Mouse (Mus musculus): ENCODE results near the gene Olfr1018. TPM values are rescaled to one million over a fixed set of nuclear protein-coding genes. Genes with fewer than 3 reads are reported as not detected.

The Olfr1018 gene
- total and polyA plus RNA-seq, 3 experiments, result not detected

Other genes with a start within 250 kb of the Olfr1018 start
Only the 20 nearest of the 27 such genes appear.
- not detected in 2 replicates for gene Olfr1002, start 167.8 kb upstream of the Olfr1018 start, total RNA-seq (2012; rRNA removed)
- not detected in 2 replicates for gene Olfr1002, start 167.8 kb upstream of the Olfr1018 start, total RNA-seq (2014; rRNA removed)
- gene Olfr1002, start 167.8 kb upstream of the Olfr1018 start, polyA plus RNA-seq (2012; ENCODE audit: insufficient read length, low read depth), result not detected in 2 replicates
- gene Olfr154, start 154.0 kb upstream of the Olfr1018 start, total RNA-seq (2012; rRNA removed), result not detected in 2 replicates
- gene Olfr154, start 154.0 kb upstream of the Olfr1018 start, total RNA-seq (2014; rRNA removed), result not detected in 2 replicates
- gene Olfr154, start 154.0 kb upstream of the Olfr1018 start, polyA plus RNA-seq (2012; ENCODE audit: insufficient read length, low read depth), result not detected in 2 replicates
- not detected in 2 replicates for gene Olfr1006, start 139.7 kb upstream of the Olfr1018 start, total RNA-seq (2012; rRNA removed)
- gene Olfr1006, start 139.7 kb upstream of the Olfr1018 start, total RNA-seq (2014; rRNA removed), result not detected in 2 replicates
- gene Olfr1006, start 139.7 kb upstream of the Olfr1018 start, polyA plus RNA-seq (2012; ENCODE audit: insufficient read length, low read depth), result not detected in 2 replicates
- not detected in 2 replicates for gene Olfr1008, start 129.0 kb upstream of the Olfr1018 start, total RNA-seq (2012; rRNA removed)
- gene Olfr1008, start 129.0 kb upstream of the Olfr1018 start, total RNA-seq (2014; rRNA removed), result not detected in 2 replicates
- not detected in 2 replicates for gene Olfr1008, start 129.0 kb upstream of the Olfr1018 start, polyA plus RNA-seq (2012; ENCODE audit: insufficient read length, low read depth)
- gene Olfr1009, start 103.1 kb upstream of the Olfr1018 start, total RNA-seq (2012; rRNA removed), result not detected in 2 replicates
- not detected in 2 replicates for gene Olfr1009, start 103.1 kb upstream of the Olfr1018 start, total RNA-seq (2014; rRNA removed)
- not detected in 2 replicates for gene Olfr1009, start 103.1 kb upstream of the Olfr1018 start, polyA plus RNA-seq (2012; ENCODE audit: insufficient read length, low read depth)
- gene Olfr1012, start 55.7 kb upstream of the Olfr1018 start, total RNA-seq (2012; rRNA removed), result not detected in 2 replicates
- gene Olfr1012, start 55.7 kb upstream of the Olfr1018 start, total RNA-seq (2014; rRNA removed), result not detected in 2 replicates
- gene Olfr1012, start 55.7 kb upstream of the Olfr1018 start, polyA plus RNA-seq (2012; ENCODE audit: insufficient read length, low read depth), result not detected in 2 replicates
- not detected in 2 replicates for gene Olfr1013, start 51.4 kb upstream of the Olfr1018 start, total RNA-seq (2012; rRNA removed)
- gene Olfr1013, start 51.4 kb upstream of the Olfr1018 start, total RNA-seq (2014; rRNA removed), result not detected in 2 replicates
- not detected in 2 replicates for gene Olfr1013, start 51.4 kb upstream of the Olfr1018 start, polyA plus RNA-seq (2012; ENCODE audit: insufficient read length, low read depth)
- not detected in 2 replicates for gene Olfr1014, start 45.8 kb upstream of the Olfr1018 start, total RNA-seq (2012; rRNA removed)
- not detected in 2 replicates for gene Olfr1014, start 45.8 kb upstream of the Olfr1018 start, total RNA-seq (2014; rRNA removed)
- not detected in 2 replicates for gene Olfr1014, start 45.8 kb upstream of the Olfr1018 start, polyA plus RNA-seq (2012; ENCODE audit: insufficient read length, low read depth)
- not detected in 2 replicates for gene Olfr1015, start 36.5 kb upstream of the Olfr1018 start, total RNA-seq (2012; rRNA removed)
- not detected in 2 replicates for gene Olfr1015, start 36.5 kb upstream of the Olfr1018 start, total RNA-seq (2014; rRNA removed)
- not detected in 2 replicates for gene Olfr1015, start 36.5 kb upstream of the Olfr1018 start, polyA plus RNA-seq (2012; ENCODE audit: insufficient read length, low read depth)
- gene Olfr1016, start 15.9 kb upstream of the Olfr1018 start, total RNA-seq (2012; rRNA removed), result not detected in 2 replicates
- gene Olfr1016, start 15.9 kb upstream of the Olfr1018 start, total RNA-seq (2014; rRNA removed), result not detected in 2 replicates
- not detected in 2 replicates for gene Olfr1016, start 15.9 kb upstream of the Olfr1018 start, polyA plus RNA-seq (2012; ENCODE audit: insufficient read length, low read depth)
- gene Olfr1019, start 27.0 kb downstream of the Olfr1018 start, total RNA-seq (2012; rRNA removed), result not detected in 2 replicates
- not detected in 2 replicates for gene Olfr1019, start 27.0 kb downstream of the Olfr1018 start, total RNA-seq (2014; rRNA removed)
- gene Olfr1019, start 27.0 kb downstream of the Olfr1018 start, polyA plus RNA-seq (2012; ENCODE audit: insufficient read length, low read depth), result not detected in 2 replicates
- gene Olfr1020, start 28.6 kb downstream of the Olfr1018 start, total RNA-seq (2012; rRNA removed), result not detected in 2 replicates
- gene Olfr1020, start 28.6 kb downstream of the Olfr1018 start, total RNA-seq (2014; rRNA removed), result not detected in 2 replicates
- gene Olfr1020, start 28.6 kb downstream of the Olfr1018 start, polyA plus RNA-seq (2012; ENCODE audit: insufficient read length, low read depth), result not detected in 2 replicates
- gene Olfr1022, start 50.1 kb downstream of the Olfr1018 start, total RNA-seq (2012; rRNA removed), result not detected in 2 replicates
- not detected in 2 replicates for gene Olfr1022, start 50.1 kb downstream of the Olfr1018 start, total RNA-seq (2014; rRNA removed)
- not detected in 2 replicates for gene Olfr1022, start 50.1 kb downstream of the Olfr1018 start, polyA plus RNA-seq (2012; ENCODE audit: insufficient read length, low read depth)
- not detected in 2 replicates for gene Olfr1023, start 67.2 kb downstream of the Olfr1018 start, total RNA-seq (2012; rRNA removed)
- not detected in 2 replicates for gene Olfr1023, start 67.2 kb downstream of the Olfr1018 start, total RNA-seq (2014; rRNA removed)
- gene Olfr1023, start 67.2 kb downstream of the Olfr1018 start, polyA plus RNA-seq (2012; ENCODE audit: insufficient read length, low read depth), result not detected in 2 replicates
- not detected in 2 replicates for gene Olfr1024, start 86.6 kb downstream of the Olfr1018 start, total RNA-seq (2012; rRNA removed)
- not detected in 2 replicates for gene Olfr1024, start 86.6 kb downstream of the Olfr1018 start, total RNA-seq (2014; rRNA removed)
- gene Olfr1024, start 86.6 kb downstream of the Olfr1018 start, polyA plus RNA-seq (2012; ENCODE audit: insufficient read length, low read depth), result not detected in 2 replicates
- gene Olfr1025-ps1, start 96.7 kb downstream of the Olfr1018 start, total RNA-seq (2012; rRNA removed), result not detected in 2 replicates
- gene Olfr1025-ps1, start 96.7 kb downstream of the Olfr1018 start, total RNA-seq (2014; rRNA removed), result not detected in 2 replicates
- gene Olfr1025-ps1, start 96.7 kb downstream of the Olfr1018 start, polyA plus RNA-seq (2012; ENCODE audit: insufficient read length, low read depth), result not detected in 2 replicates
- gene Olfr1026, start 103.1 kb downstream of the Olfr1018 start, total RNA-seq (2012; rRNA removed), result not detected in 2 replicates
- gene Olfr1026, start 103.1 kb downstream of the Olfr1018 start, total RNA-seq (2014; rRNA removed), result not detected in 2 replicates
- not detected in 2 replicates for gene Olfr1026, start 103.1 kb downstream of the Olfr1018 start, polyA plus RNA-seq (2012; ENCODE audit: insufficient read length, low read depth)
- not detected in 2 replicates for gene Olfr1028, start 132.0 kb downstream of the Olfr1018 start, total RNA-seq (2012; rRNA removed)
- not detected in 2 replicates for gene Olfr1028, start 132.0 kb downstream of the Olfr1018 start, total RNA-seq (2014; rRNA removed)
- gene Olfr1028, start 132.0 kb downstream of the Olfr1018 start, polyA plus RNA-seq (2012; ENCODE audit: insufficient read length, low read depth), result not detected in 2 replicates
- not detected in 2 replicates for gene Olfr1029, start 155.4 kb downstream of the Olfr1018 start, total RNA-seq (2012; rRNA removed)
- gene Olfr1029, start 155.4 kb downstream of the Olfr1018 start, total RNA-seq (2014; rRNA removed), result not detected in 2 replicates
- gene Olfr1029, start 155.4 kb downstream of the Olfr1018 start, polyA plus RNA-seq (2012; ENCODE audit: insufficient read length, low read depth), result not detected in 2 replicates
- gene Olfr1030, start 160.8 kb downstream of the Olfr1018 start, total RNA-seq (2012; rRNA removed), result not detected in 2 replicates
- not detected in 2 replicates for gene Olfr1030, start 160.8 kb downstream of the Olfr1018 start, total RNA-seq (2014; rRNA removed)
- gene Olfr1030, start 160.8 kb downstream of the Olfr1018 start, polyA plus RNA-seq (2012; ENCODE audit: insufficient read length, low read depth), result not detected in 2 replicates